Mouse (Mus musculus): ENCODE measurements at regions not wholly inside any gene's neighbourhood (a gene's known extent, or its start where the extent isn't known, plus 50 kb on each side); places are given as distances from the start of the nearest gene placed in this dataset.

GRCm38 (mm10) chr6:31658447-31659199, 94.8 kb upstream of the Podxl start:
- no peak for DNase-seq (ENCODE audit: low spot score)

- no peak for DNase-seq (ENCODE audit: low spot score)
Observed at GRCm38 (mm10) chr6:31650791-31651476, 87.2 kb upstream of the Podxl start.

DNA sequence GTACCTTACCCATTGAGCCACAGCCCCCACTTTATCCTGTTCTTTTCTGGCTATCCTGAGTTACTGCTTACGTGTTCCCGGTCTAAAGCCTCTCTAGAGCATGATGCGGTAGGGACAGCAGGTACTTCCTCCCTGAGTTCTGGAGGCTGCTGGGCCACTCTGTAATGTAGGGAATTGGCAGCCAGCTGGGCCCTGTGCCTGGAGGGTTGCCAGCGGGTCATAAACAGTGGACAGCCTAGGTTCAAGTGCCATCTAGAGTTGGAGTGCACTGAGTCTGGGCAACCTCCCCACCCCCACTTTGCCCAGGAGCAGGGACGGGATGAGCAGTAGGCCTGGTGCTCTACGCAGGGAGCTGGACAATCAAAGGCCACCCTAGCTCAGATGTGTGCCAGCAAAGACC, 81.5 kb upstream of the Podxl start:
- DNase-seq (ENCODE audit: low spot score): no peak

GRCm38 (mm10) chr6:31644504-31644903, 80.7 kb upstream of the Podxl start:
- DNase-seq (ENCODE audit: low spot score): no peak

DNA sequence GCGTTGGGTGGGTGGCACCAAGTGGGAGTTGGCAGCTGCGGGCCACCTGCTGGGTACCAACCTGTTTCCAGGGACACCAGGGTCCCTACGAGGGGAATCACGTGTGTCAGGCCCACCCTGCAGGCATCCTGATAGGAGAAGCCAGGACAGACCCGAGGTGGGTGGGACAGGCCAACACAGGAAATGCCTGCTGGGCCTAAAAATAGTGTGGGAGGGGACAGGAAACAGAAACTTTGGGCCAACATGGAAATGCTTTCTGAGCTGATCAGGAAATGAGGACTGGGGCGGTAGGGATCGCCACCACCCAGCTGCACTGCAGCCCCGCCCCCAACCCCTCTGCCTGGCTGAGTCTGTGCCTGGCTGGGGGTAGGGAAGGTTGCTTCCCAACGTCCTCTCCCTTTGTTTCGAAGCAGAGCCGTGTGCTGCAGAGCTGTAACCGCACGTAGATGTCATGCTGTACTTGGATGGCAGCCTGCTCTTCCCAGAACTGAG, 78.7 kb upstream of the Podxl start:
- no peak for DNase-seq (ENCODE audit: low spot score)

DNA sequence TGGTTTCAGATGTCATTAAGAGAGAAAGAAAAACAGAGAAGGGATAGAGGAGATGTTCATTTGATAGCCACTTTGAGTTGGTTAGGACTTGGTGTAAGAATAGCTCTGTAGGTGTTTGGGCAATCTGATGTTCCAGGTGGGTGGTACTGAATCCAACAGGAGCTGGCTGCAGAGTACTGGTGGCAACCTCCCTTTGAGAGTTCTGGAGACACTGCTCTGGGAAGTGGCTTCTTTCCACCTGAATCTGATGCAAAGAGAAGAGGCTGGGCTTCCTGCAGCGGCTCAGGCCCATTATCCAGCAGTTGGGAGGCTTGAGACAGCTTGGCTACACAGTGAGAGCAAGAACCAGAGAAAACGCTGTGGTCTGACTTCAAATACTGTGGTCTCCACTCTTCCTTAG, 77.0 kb upstream of the Podxl start:
- DNase-seq (ENCODE audit: low spot score): no peak

DNA sequence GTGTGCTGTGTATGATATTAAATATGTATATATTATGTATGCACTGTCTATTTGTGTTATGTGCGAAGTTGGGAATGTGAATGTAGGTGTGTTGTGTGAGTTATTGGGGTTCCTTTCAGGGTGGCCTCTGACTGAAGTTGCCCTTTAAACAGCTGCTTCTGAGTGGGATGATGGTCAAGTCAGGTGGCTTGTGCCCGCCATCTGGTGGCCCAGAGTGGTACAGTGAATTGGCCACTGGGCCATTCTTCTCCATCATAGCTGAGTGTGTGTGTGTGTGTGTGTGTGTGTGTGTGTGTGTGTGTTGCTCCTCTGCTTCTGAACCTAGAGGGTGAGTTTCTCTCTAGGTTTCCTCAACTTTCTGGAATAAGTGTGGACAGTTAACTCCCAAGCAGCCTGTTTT, 75.7 kb upstream of the Podxl start:
- DNase-seq (ENCODE audit: low spot score): peak; percentile 61

GRCm38 (mm10) chr6:31638434-31639220, 74.8 kb upstream of the Podxl start:
- DNase-seq (ENCODE audit: low spot score): no peak

DNA sequence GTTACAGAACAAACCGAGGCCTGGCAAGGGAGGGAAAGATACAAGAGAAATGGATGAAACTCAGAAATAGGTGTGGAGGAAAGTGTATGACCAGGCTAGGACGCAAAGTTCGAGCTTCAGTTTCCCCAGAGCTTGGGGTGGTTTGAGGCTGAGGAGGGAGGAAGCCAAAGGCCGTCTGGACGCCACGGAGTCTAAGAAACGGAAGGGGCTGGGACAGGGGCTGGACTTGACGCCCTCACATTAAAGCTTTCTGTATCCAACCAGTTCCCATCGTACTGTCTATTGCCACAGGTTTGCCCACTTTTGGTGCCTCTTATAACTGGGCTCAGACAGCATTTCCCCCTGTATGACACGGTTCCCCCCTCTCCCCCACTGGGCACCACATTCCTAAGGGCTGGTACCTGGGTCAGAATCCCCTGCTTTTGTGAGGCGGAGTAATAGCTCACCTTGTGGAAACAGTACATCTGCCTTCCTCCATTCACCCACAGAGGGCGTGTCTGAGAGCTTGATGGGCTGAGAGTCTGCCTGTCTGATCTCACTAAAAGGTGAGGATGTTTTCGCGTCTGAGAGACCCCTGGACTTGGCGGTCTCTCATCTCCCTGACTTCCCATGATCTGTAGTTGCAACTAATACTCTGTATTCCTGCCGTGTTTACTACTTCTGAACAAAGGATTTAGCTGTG, 73.7 kb upstream of the Podxl start:
- DNase-seq (ENCODE audit: low spot score): no peak

GRCm38 (mm10) chr6:31636954-31637353, 73.2 kb upstream of the Podxl start:
- DNase-seq (ENCODE audit: low spot score): no peak

DNA sequence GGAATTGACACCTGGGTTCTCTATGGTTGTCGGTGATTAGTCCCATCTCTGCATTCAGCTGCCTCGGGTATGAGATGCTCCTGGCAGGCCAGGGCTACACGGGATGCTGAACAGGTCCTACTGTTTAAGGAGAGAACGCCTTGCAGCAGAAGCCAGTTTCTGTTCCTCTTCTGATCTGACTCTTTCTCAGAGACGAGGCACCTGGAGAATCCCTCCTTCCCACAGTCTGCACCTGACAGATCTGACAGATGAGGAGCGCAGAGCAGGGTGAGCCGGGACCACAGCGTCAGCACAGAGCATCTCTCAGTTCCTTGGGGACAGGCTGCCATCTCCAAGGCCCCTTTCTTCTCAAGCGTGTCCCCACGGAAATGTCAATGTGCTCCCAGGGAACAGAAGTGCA, 68.7 kb upstream of the Podxl start:
- no peak for DNase-seq (ENCODE audit: low spot score)

GRCm38 (mm10) chr6:31630009-31630408, 66.2 kb upstream of the Podxl start:
- DNase-seq (ENCODE audit: low spot score): no peak

GRCm38 (mm10) chr6:31627912-31628311, 64.1 kb upstream of the Podxl start:
- no peak for DNase-seq (ENCODE audit: low spot score)

DNA sequence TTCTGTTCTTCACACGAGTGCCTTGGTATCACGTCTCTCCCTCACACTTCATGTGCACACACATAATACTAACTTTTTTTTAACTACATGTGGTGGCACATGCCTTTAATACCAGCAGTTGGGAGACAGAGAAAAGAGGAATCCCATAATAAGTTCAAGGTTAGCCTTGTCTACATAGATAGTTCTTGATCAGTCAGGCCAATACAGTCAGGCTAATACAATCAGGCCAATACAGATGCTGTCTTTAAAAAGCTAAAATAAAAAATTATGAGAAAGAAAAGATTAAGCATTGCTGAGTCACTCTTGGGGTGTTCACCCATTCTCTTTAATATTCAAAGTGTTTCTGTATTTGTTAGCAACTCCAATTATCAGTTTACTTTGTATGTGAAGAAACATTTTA, 61.3 kb upstream of the Podxl start:
- no peak for DNase-seq (ENCODE audit: low spot score)

GRCm38 (mm10) chr6:31624374-31624773, 60.6 kb upstream of the Podxl start:
- no peak for DNase-seq (ENCODE audit: low spot score)

DNA sequence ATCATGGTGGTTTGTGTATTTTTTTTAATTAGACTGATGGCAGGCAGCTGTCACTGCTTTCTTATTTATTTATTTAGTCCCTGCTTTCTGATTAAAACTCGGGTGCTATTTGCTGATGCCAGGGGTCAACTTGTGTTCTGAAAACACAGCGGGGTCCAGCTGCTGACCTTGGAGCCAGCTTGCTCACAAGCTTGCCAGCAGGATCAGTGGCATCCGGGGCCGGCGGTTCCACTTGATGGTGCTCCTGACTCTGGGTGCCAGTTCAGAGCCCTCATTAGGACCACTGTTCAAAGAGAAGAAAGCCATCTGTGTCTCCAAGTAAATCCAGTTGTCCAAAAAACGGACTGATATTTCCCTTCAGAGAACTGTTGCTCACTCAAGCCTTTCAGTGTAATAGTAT, 57.2 kb upstream of the Podxl start:
- no peak for DNase-seq (ENCODE audit: low spot score)

DNA sequence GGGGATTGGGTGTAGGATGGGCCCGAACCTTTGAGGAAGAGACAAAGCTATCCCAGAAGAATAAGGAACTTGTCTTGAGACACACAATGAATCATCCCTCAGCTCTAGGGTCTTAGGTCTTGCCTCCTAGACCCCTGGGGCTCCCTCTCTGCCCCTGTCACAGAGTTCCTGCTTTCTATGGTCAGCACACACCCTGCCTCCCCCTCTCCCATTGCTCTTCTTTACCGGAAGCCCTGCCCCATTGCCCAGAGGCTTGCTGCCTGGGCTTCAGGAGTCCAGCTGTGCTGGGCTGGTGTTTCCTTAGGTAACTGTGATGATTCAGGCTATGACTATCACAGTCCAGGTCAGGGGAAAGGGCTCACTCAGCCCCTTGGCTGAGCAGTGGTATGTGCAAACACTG, 55.1 kb upstream of the Podxl start:
- no peak for DNase-seq (ENCODE audit: low spot score)

GRCm38 (mm10) chr6:31617341-31617740, 53.6 kb upstream of the Podxl start:
- DNase-seq (ENCODE audit: low spot score): no peak

DNA sequence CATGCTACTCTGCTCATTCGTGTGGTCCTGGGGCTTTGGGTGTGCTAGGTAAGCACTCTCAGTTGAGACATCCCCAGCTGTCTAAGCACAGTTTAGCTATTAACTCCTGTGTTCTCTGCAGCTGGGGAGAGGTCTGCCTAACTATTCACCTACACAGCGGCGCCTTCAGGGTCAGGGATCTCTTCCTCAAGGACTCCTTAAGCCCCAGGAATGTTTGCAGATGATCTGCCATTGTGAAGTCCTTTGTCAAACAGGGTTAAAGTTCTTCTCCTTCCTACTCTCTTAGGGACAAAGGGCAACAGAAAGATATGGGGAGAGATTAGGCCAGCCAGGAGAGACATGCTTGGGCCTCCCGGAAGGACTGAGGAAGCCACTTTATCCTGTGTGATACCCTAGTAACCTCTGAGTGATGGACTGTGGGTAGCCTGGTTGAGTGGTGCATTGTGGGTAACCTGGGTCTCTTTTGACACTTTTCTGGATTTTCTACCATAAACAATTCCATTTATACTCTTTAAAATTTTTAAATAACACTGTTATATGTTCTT, 51.7 kb upstream of the Podxl start:
- DNase-seq (ENCODE audit: low spot score): no peak

GRCm38 (mm10) chr6:31614563-31614962, 50.8 kb upstream of the Podxl start:
- DNase-seq (ENCODE audit: low spot score): no peak

GRCm38 (mm10) chr6:31613590-31614319, 50.0 kb upstream of the Podxl start:
- DNase-seq (ENCODE audit: low spot score): no peak
